Mouse (Mus musculus) T-helper 1 cell (primary cell): ENCODE measurements around the gene Tstd2.

Experiments
- in situ Hi-C: fragments of 300-600 bp; cut with MboI, MseI; formaldehyde crosslinking; loops from one replicate; pipeline ENCODE4 v1.15.1; 2025; ENCODE audit warnings: high pct_unique_total_duplicates

Tstd2 gene

DNA sequence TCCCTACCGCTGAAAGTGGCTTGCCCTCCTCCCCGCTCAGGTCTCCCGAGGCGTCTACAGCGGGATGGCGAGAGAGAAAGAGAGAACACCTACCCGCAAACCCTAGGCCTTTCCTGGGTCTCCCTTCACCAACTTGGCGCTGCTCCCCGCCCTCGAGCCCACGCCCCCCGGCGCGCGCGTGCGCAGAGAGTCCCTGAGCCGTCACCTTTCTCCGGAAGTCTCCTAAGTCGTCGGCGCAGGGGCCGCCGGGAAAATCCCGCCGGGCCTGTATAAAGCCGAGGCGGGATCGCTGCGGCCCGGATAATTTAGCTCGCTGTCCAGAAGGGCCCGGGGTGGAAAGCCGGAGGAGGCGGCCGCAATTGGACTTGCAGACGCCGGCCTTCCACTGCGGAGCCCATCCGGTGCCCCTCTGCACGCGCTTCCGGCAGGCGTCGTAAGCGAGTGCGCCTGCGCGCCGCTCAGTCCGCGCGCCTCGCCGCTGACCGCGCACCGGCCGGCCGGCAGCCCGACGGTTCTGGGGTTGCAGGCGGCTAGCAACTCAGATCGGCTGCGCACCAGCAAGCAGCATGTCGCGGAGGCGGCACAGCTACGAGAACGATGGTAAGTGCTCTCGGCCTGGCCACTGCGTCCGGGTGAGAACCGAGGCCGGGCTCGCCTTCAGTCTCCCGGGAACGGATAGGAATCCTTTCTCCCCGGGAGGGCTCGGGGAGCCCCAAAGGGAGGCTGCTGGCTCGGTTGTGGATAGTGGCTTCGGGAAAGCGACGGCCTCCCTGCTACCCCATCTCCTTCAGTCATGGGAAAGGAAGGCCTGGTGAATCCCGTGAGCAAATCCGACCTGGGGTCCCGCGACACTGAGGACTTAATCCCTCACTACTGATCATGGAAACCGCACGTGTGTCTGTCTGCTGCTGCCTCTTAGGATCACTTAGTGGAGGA is at the start of gene Tstd2, which contains the start of gene Ncbp1:
TSS of gene Tstd2 (minus strand) at position 408 of the 936 bp plus-strand sequence.
TSS of gene Ncbp1 (plus strand) at position 327 of the 936 bp plus-strand sequence.
- in situ Hi-C loops = no loop called here

DNA sequence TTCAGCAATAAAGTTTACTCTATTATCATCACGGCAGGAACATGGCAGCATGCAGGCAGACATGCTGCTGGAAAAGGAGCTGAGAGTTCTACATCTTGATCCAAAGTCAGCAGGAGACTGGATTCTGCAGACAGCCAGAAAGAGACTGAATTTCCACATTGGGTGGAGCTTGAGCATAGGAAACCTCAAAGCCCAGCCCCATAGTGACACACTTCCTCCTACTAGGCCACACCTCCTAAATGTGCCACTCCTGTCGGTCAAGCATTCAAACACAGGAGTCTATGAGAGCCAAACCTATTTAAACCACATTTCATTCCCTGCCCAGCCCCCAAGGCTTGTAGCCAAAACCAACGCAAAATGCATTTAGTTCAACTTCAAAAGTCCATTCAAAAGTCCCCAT is 48.0 kb upstream of the Tstd2 start:
- in situ Hi-C loops = loop anchor here (25.0 kb wide), 1 partner anchor 301 kb away; the partner anchor contains the start of gene Nans

DNA sequence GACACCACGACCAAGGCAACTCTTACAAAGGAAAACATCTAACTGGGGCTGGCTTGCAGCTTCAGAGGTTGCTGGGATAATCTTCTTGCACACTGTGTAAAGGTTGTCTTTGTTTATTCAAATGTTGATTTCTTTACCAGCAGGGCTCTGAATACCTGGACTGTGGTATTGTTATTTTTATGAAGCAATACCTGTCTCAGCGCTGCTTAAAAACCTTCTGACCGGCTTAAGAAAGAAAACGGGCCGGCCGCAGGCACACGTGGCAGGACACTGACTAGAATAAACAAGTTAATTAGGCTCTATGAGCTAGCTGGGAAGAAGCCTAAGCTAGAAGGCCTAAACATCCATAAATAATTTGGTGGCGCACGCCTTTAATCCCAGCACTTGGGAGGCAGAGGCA is 47.4 kb upstream of the Tstd2 start:
- in situ Hi-C loops = loop anchor here (25.0 kb wide), 1 partner anchor 301 kb away; the partner anchor contains the start of gene Nans

- in situ Hi-C loops = loop anchor here (25.0 kb wide), 1 partner anchor 302 kb away; the partner anchor contains the start of gene Nans
These were observed 46.9 kb upstream of the Tstd2 start for GRCm38 (mm10) chr4:46185423-46185822.

- in situ Hi-C loops = loop anchor here (25.0 kb wide), 1 partner anchor 305 kb away; the partner anchor contains the start of gene Nans
These were observed 43.7 kb upstream of the Tstd2 start for GRCm38 (mm10) chr4:46182181-46182580.

DNA sequence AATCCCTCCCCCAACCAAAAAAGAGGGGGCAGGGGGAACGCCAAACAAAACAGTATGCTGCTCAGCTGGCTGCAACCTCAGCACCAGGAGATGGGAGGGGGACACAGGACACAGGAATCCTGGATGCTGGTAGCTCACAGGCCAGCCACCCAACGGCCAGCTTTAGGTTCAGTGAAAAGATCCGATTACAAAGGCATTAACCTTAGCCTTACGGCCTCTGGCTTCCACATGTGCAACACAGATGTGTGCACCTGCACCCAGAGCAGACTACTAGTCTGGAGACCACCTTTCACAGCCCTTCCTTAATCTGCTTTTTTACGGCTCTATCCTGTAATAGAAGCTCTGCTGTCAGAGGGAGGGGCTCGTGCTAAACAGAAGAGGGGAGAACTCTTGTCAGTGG is 42.7 kb upstream of the Tstd2 start:
- in situ Hi-C loops = loop anchor here (25.0 kb wide), 1 partner anchor 306 kb away; the partner anchor contains the start of gene Nans

DNA sequence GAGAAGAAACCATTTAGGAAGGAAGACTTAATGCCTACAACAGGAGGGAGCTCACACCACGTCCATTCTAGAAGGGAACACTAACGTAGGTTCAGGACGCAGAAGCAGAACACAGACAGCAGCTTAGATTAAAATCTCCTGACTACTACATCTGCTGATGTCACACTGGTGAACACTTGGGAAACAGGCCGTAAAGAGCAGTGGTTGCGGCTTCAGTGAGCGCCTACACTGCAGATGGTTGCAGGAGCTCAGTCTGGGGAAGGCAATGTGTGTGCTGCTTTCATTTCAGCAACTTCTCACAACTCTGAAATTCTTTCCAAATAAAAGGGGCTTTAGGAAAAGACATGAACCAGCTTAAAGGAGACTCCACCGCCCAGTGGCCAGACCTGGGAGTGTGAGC is 39.0 kb upstream of the Tstd2 start:
- in situ Hi-C loops = loop anchor here (25.0 kb wide), 1 partner anchor 310 kb away; the partner anchor contains the start of gene Nans

DNA sequence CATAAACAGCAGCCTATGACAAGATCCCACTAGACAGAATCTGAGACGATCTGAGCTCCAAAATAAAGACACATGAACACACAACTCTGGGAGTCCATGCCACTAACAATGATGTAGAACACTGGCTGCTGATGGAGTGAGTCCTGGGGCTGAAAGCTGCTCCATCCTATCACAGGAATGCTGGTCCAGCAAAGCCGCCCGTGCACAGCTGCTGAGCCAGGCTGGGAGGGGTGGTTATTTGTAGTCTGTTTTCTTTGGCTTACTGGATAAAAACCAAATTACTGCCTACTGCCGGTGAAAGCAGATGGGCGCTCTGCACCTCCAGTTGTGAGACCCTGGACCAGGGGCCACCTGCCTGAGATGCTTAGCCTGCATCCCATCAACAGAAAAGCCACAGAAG is 38.5 kb upstream of the Tstd2 start:
- in situ Hi-C loops = loop anchor here (25.0 kb wide), 1 partner anchor 310 kb away; the partner anchor contains the start of gene Nans

DNA sequence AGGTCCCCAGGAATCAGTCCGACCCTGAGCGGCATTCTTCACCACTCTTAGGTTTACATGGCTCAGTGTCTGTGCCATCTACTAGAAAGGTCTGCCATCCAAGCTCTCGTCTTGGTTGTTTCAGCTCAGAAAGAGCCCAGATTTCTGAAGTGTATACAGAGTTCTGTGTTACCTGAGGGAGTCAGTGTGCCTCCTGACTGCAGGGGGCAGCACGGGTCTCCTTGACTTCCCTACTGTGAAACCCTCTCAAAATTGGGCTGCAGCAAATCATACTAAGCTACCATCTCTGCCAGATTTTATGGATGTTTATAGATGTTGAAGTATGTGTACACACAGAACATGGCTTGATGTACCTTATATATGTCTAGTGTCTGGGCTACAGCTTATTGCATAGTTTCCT is 37.8 kb upstream of the Tstd2 start:
- in situ Hi-C loops = loop anchor here (25.0 kb wide), 1 partner anchor 311 kb away; the partner anchor contains the start of gene Nans

DNA sequence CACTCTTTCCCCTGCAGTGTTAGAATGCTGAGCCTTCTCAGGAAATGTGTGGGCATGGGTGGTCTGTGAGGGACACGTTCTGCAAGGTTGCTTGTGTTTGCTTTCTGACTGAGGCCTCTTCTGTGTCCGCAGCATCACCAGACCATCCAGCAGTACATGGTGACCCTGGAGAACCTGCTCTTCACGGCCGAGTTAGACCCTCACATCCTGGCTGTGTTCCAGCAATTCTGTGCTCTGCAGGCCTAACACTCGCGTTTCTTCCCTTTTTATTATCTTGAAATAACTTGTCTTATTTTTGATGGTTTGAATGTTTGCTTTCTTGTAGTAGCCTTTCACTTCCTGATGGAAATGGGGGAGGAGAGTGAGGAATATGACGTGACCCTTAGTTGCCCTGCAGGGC is 33.3 kb upstream of the Tstd2 start:
- in situ Hi-C loops = no loop called here

DNA sequence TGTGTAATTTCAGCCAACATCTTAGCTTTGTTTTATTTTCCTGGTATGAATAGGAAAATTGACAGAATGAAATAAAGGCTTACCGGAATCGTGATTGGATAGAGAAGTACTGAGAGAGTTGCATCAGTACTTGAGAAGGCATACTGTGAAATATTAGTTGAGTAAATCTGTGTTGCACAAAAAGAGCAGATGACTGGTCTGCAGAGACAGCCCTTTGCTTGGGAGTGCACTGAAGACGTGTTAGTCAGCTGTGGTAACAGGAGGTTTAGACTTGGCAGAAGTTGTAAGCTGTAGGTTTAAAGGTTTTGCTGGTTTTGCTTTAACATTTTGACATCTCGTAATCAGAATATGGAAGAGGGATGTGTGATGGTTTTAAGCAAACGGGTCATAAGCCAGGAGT is 27.3 kb upstream of the Tstd2 start:
- in situ Hi-C loops = no loop called here

DNA sequence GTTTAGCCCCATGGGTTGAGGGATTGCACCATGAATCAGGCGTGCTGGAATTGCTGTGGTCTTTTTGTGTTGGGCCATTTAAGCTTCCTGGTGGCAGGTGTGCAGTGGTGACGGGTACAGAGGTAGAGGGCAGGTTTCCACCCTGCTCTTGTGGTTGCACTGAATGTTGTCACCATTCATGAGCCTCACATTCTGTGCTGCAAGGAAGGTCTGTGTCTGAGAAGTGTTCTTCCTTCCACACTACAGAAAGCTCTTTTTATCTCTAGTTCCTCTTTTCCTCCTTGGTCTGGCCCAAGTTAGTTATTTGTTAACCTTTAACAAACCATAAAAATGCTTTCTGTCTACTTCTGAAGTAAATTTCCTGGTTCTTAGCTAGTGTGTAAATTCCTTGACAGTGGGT is 25.5 kb upstream of the Tstd2 start:
- in situ Hi-C loops = no loop called here

- in situ Hi-C loops = no loop called here
These were observed 13.5 kb upstream of the Tstd2 start for GRCm38 (mm10) chr4:46151903-46152544.

- in situ Hi-C loops = no loop called here
These were observed 8.4 kb upstream of the Tstd2 start for GRCm38 (mm10) chr4:46146881-46147280.

DNA sequence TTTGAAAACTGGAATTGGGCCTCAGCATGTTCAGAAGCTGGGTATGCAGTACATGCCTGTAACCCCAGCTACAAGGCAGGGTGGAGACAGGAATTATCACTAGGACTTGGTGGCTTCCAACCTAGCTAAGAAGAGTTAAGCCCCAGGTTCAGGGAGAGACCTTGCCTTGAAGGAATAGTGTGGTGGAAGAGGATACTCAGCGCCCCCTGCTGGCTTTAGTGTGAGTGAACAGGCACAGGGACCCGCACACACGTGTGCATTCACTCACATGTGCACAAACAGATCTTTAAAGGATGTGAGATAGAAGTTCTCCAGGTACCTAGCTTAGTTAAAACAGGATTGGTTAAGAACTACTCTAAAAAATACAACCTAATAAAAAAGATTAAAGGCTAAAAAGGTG is 5.8 kb upstream of the Tstd2 start:
- in situ Hi-C loops = loop anchor here (5.0 kb wide), 1 partner anchor 48 kb away; no protein-coding TSS in a partner anchor

DNA sequence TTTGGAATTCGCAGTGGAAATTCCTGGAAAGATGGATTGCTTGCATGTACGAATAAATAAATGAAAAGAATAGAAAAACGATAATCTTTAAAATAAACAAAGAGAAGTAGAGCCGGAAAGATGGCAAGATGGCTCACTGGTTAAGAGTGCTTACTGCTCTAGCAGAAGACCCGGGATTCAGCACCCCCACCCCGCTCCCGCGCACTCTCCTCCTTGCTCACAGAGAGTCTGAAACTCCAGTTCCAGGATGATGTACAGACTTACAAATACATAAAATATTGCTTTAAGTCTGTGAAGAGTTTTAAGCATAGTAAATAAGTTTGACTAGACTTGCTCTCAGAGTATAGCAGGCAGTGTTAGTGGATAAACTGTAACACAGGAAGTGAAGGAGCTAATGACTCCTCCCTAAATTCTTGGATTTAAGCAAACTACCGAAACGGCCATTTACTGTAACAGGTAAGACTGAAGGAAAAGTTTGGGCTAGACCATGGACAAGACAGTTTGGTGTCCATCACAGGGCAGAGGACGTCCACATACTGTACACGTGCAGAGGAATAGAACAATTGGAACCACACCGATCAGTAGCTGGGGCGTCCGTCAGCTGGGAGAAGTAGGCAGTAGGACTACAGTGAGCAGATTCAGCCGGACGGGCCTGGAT is 736 bp downstream of the Tstd2 start:
- in situ Hi-C loops = no loop called here

DNA sequence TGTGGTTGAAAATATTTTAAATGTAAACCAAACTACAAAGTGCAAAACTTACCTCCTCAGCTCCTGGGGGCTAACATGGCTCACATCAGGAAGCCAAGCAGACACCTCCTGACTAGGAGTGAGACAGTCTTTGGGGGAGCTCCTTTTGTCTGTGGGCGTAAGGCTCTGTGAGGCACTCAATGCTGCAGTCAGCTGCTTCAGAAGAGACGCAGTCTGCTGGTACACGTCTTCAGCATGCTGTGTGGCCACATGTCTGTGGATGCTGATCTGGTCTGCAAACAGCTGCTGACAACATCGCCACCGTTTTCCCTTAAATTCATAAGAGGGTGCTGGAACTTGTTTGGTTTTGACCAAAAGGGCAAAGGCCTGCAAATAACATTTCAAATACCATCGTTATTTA is 6.7 kb downstream of the Tstd2 start:
- in situ Hi-C loops = no loop called here

GRCm38 (mm10) chr4:46130221-46130620 is 8.3 kb downstream of the Tstd2 start:
- in situ Hi-C loops = no loop called here

GRCm38 (mm10) chr4:46129311-46130004 is 9.0 kb downstream of the Tstd2 start:
- in situ Hi-C loops = loop anchor here (10.0 kb wide), 1 partner anchor 175 kb away; no protein-coding TSS in a partner anchor

GRCm38 (mm10) chr4:46126541-46126940 is 12.0 kb downstream of the Tstd2 start:
- in situ Hi-C loops = loop anchor here (10.0 kb wide), 1 partner anchor 172 kb away; no protein-coding TSS in a partner anchor

GRCm38 (mm10) chr4:46123358-46123757 is 15.1 kb downstream of the Tstd2 start:
- in situ Hi-C loops = loop anchor here (10.0 kb wide), 1 partner anchor 169 kb away; no protein-coding TSS in a partner anchor
